Mouse (Mus musculus) granulocyte monocyte progenitor cell, adult 5-6 weeks (primary cell): ENCODE results near the gene Pkn3. TPM values are rescaled to one million over a fixed set of nuclear protein-coding genes. Genes with fewer than 3 reads are reported as not detected.
"Not testable (repeated sequence)": the region's sequence is repeated elsewhere in the genome, so short reads cannot be mapped to it uniquely, and the experiment has no call there.

Source experiments
- ATAC-seq: replicated peaks from 2 replicates; pipeline ENCODE4 v1.8.0; 2016; ENCODE audit warnings: mild to moderate bottlenecking, moderate TSS enrichment, inconsistent platforms; ENCODE audit not compliant: poor library complexity, severe bottlenecking
- total RNA-seq, 2 experiments: library from RNA; stranded (forward) in 1 of 2; stranded (reverse) in 1 of 2; fragments of 200-712, 200-1000 nt in 1 of 2; fragments of >200 nt in 1 of 2; fragmentation: Nextera tagmentation in 1 of 2; gene quantifications; 2 replicates each; pipeline ENCODE4 v1.2.3; 2014 to 2017

The Pkn3 gene
- total RNA-seq (2014; fragmentation: Nextera tagmentation): 10.1 and 13.1 TPM in 2 replicates
- total RNA-seq (2017): 4.6 and 14.9 TPM in 2 replicates

DNA sequence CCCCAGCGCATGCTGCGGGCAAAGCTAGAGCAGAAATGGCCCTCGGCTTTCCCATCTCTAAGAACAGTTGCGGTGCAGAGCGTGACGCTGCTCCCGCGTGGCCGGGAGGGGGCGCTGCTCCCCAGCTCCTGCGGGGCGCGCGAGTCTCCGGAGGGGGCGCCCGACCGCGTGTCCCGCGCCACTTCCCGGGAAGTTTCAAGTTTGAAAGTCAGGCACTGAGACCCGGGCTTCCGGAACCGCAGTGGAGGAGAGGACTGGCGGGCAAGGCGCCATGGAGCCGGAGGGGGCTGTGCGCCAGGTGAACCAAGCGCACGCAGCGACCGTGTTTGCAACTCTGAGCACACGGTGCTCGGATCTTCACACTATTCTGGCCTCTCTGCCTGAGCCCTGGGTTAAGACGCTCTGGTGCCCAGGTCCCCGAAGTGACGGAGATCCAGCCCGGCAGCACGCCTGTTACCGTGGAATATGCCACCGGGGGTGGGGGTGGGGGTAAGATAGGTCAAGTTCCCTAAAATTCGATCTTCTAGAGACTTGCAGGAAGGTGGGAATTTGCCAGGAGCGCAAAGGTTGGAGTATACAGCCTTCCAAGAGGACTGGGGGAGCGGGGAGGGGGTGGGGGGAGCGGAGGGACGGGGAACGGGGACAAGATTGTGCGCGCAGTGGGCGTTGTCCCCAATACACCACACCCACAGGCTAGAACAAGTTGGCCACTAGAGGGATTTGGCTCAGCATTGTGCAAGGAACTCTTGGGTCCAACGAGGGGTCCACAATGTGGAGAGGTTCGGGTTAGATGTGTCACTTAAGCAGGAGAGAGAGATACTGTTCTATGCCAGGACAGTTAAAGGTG is at the start of gene Pkn3:
TSS of gene Pkn3 (plus strand) at position 183 of the 847 bp plus-strand sequence.
- peak; percentile 76 for ATAC-seq

DNA sequence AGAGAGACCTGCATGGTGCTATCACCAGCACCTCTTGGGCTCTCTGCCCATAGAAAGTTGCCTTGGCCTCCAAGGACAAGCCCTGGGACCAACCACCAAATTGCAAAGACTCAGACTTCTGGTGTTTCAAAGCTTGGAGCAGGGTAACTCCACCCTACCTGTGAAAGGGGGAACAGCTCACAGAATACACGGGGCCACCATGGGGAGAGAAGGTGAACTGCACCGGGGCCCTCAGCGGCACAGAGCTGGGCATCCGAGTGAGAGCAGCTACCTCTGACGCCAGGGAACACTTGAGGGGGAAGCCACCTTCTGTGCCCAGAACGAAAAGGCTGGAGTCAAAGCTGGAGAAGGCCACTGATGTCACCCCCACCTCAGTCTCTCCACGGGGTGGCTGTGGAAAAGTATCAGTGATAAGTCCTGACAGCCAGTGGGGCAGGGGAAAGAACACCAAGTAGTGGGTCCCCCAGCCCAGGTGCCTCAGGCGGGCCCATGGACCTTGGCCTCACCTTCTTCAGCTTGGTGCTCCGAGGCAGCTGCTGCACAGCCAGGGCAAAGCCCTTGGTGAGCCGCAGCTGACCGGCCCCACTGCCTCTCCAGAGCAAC is 45.1 kb upstream of the Pkn3 start:
- peak; percentile 53; the same call in 1 of the 2 replicates for ATAC-seq

DNA sequence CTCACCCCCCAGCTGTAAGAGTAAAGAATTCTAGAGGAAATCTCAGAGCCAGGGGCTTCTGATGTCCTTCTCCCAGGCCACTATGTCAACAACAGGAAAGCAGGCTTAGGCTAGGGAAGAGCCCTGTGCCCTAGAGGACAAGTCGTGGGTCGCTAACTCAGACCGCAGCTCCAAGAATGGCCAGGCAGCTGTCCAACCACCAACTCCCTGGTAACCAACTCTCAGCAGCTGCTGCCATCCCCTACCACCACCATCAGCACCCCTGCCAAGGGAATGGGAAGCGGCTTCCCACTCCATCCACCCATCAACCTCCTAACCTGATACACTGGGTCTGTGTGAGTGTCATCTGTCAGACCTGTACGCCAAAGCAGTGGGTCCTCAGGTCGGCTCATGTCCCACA is 44.5 kb upstream of the Pkn3 start:
- ATAC-seq: no peak

- ATAC-seq: no peak
Observed at GRCm38 (mm10) chr2:30037762-30038161, 39.7 kb upstream of the Pkn3 start.

- no peak for ATAC-seq
Observed at GRCm38 (mm10) chr2:30038370-30038769, 39.1 kb upstream of the Pkn3 start.

- ATAC-seq: no peak
Observed at GRCm38 (mm10) chr2:30039687-30040086, 37.8 kb upstream of the Pkn3 start.

- ATAC-seq: peak; percentile 75
Observed at GRCm38 (mm10) chr2:30042445-30042844, 35.0 kb upstream of the Pkn3 start.

DNA sequence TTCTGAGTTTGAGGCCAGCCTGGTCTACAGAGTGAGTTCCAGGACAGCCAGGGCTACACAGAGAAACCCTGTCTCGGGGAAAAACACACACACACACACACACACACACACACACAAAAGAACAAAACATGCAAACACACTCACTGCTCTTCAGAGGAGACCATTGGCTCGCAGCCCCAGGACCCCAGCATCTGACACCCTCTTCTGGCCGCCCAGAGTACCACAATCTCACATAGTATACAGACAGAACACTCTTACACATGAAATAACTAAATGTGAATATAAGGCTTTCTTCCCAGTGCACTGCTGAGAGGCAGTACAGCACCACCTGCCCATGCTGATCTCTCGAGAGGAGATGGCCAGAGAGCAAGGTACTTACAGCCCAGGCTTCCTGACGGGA is 32.9 kb upstream of the Pkn3 start:
- ATAC-seq: no peak

- no peak for ATAC-seq
Observed at GRCm38 (mm10) chr2:30047127-30047526, 30.4 kb upstream of the Pkn3 start.

- ATAC-seq: 0 out of 2 replicates have a peak, but pooled peaks have one; percentile 38
Observed at GRCm38 (mm10) chr2:30048101-30048501, 29.4 kb upstream of the Pkn3 start.

DNA sequence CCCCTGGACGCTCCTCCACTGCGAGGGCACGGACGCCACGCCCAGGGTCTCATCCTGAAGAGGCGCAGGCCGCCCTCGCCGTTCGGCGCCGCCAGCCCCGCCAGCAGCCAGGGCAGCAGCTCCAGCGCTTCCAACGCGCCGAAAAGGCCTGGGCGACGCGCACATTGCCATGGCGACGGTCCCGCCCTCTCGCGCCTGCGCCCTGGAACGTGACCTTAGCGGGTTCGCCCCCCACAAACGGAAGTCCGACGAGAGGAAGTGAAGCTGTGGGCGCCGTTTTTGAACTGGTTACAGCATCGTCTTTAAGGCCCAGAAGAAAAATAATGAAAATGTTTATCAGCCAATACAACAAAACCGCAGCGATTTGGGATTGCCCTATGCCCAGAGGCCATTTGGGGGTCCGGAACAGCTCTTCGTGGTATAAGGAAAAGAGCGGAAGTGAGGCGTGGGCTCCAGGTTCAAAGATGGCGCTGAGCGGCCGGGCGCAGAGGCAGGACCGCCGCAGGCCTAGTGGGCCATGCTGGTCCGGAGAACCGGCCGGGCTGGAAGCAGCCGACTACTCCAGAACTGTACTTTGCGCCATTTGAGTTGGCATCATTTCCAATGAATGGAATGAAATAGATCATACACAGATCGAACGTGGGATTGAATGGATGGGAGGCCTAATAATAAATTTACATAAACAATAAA is 28.6 kb upstream of the Pkn3 start, which contains the start of gene Wdr34:
TSS of gene Wdr34 (minus strand) at position 183 of the 690 bp plus-strand sequence.
- ATAC-seq: peak; percentile 93

DNA sequence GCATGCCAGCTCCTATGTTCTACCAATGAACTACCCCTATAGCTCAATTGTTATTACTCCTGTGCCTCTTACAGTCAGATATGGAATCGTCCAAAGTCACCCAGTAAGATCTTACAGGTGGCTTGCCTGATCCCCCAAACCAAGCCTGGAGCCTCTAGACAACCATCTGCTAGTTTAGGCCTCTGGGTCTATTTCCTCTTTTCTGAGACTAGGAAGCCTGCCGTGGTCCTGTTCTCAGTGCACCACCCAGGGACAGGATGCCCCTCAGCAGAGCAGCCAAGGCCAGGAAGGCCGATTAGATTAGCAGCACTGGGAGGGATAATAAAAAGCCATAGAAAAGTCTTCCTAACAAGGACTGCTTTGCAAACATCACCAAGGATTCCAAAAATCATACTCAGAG is 27.7 kb upstream of the Pkn3 start:
- no peak for ATAC-seq

DNA sequence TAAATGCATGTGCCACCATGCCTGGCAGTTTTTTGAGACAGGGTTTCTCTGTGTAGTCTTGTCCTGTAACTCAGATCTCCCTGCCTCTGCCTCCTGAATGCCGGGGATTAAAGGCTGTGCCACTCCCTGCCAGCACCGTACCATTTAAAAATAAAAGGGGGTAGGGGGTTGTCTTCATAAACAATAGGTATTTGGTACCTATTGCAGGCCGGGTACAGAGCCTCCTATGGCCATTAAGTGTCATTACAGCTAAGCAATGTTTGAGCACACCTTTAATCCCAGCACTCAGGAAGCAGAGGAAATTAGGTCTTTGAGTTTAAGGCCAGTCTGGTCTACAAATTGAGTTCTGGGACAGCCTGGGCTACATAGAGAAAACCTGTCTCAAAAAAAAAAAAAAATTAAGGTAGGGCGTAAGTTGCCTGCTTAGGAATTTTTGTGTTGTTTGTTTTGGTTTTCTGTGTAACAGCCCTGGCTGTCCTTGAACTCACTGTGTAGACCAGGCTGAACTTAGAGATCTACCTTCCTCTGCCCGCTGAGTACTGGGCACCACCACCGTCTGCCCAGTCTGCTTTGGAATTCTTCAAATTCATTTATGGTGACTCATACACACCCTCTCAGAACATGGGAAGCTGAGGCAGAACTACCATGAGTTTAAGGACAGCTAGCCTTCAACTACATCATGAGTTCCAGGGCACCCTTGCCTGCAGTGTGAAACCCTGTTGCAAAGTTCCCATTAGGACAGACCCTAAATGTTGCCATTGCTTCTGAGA is 25.3 kb upstream of the Pkn3 start:
- no peak for ATAC-seq

GRCm38 (mm10) chr2:30055310-30055709 is 22.2 kb upstream of the Pkn3 start:
- ATAC-seq: not testable (repeated sequence)

DNA sequence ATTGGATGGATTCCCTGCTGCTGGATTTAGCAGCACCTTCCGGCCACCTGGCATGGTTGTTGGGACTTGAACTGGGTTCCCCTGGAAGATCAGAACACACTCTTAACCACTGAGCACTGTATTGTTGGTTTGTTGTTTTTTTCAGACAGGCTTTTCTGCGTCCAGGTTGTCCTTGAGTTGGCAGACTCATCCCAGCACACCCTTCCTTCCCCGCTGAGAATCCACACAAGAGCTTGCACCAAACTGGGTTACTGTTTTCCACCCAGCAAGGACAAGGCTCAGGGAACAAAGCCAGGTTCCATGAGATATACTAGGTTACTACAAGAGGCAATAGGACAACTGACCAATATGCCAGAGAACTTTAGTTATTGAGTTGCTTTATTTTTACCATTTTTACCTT is 20.7 kb upstream of the Pkn3 start:
- ATAC-seq: no peak

DNA sequence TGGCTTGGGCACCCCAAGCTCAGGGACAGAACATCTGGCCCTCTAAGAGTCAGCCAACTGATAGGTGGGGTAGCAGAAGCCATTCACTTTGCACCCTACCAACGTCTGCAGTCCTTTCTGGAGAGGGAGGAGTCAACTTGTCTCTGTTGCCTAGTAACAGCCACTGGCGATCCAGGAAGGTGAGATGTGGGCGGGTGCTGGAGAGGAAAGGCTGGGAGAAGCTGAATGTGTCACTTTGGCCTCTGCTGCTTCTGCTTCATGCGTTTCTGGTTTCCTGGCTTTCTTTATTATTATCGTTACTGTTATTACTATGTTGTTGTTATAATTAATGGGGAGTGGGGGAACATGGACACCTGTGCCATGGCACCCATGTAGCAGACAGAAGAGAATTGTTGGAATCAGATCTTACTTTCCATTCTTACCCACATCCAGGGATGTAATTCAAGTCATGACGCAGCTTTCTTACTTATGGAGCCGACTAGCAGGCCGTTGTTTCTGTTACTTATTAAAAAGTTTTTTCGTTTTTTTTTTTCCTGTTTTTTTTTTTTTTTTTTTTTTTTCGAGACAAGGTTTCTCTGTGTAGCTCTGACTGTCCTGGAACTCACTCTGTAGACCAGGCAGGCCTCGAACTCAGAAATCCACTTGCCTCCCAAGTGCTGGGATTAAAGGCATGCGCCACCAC is 20.1 kb upstream of the Pkn3 start, which contains the start of gene Set:
TSS of gene Set (plus strand) at position 156 of the 682 bp plus-strand sequence.
- peak; percentile 60 for ATAC-seq

DNA sequence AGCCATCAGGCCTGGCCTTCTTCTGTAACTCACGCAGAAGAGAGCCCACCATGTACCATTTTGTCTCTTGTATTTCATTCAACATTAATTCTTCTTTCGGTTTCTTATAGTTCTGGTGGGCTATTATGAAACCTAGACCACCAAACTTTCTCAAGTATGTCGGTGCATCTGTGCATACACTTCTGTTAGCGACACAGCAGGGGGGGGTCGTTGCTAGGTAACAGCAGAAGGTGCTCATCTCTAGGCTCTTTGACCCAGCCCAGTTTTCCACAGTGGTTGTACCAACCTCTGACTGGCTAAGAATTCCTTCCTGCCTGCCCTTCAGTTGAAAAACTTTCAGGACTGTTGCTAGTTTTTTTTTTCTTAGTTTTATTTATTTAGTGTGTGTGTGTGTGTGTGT is 19.1 kb upstream of the Pkn3 start:
- no peak for ATAC-seq

GRCm38 (mm10) chr2:30061215-30062166 is 16.0 kb upstream of the Pkn3 start:
- ATAC-seq: peak; percentile 64
